Mouse (Mus musculus): ENCODE results near the gene Ppp1r21. TPM values are rescaled to one million over a fixed set of nuclear protein-coding genes. Genes with fewer than 3 reads are reported as not detected.

Ppp1r21 gene
- polyA plus RNA-seq, 1 experiment from 2014 or later: 8.0 TPM

- H3K9me3 ChIP-seq (replicated peaks): no peaks in the 10 kb centered on the region
- H3K36me3 ChIP-seq: no peaks in the 10 kb centered on the region
- H3K4me3 ChIP-seq (replicated peaks): no peak overlapping the region
- no peak overlapping the region for H3K4me2 ChIP-seq
- no peaks in the 10 kb centered on the region for H3K27me3 ChIP-seq
- no peak overlapping the region for H3K9ac ChIP-seq
- ATAC-seq (ENCODE audit: low read depth): peak; percentile 46; the same call in 1 of the 2 replicates
- WGBS (ENCODE audit: insufficient replicate concordance): 40% methylated on average over 10 of the region's 10 CpGs
- no peak for DNase-seq
- H3K27ac ChIP-seq: peak overlapping the region; percentile 58
- no peaks in the 10 kb centered on the region for H3K4me1 ChIP-seq (replicated peaks)
These were observed 98.9 kb downstream of the Ppp1r21 start for GRCm38 (mm10) chr17:88628676-88629380.

GRCm38 (mm10) chr17:88629381-88629759 lies 99.5 kb downstream of the Ppp1r21 start:
- Histone ChIP-seq H3K4me2 (no peak overlapping the region), H3K36me3 (no peaks in the 10 kb centered on the region), H3K27ac (peak overlapping the region; percentile 58), H3K4me3 (replicated peaks) (no peak overlapping the region), H3K9me3 (replicated peaks) (no peaks in the 10 kb centered on the region), H3K9ac (no peak overlapping the region), H3K27me3 (no peaks in the 10 kb centered on the region), H3K4me1 (replicated peaks) (no peaks in the 10 kb centered on the region)
- no peak for DNase-seq
- ATAC-seq (ENCODE audit: low read depth): 0 out of 2 replicates have a peak, but pooled peaks have one; percentile 16
- 39% methylated on average over 4 of the region's 4 CpGs for WGBS (ENCODE audit: insufficient replicate concordance)

GRCm38 (mm10) chr17:88629931-88630553 lies 100.1 kb downstream of the Ppp1r21 start:
- Histone ChIP-seq H3K36me3 (no peaks in the 10 kb centered on the region), H3K4me3 (replicated peaks) (no peak overlapping the region), H3K27me3 (no peaks in the 10 kb centered on the region), H3K9ac (no peak overlapping the region), H3K27ac (peak overlapping the region; percentile 58; the same call in 1 of the 2 replicates), H3K9me3 (replicated peaks) (no peaks in the 10 kb centered on the region), H3K4me2 (no peak overlapping the region), H3K4me1 (replicated peaks) (no peaks in the 10 kb centered on the region)
- DNase-seq: no peak
- 53% methylated on average over 11 of the region's 11 CpGs for WGBS (ENCODE audit: insufficient replicate concordance)
- no peak for ATAC-seq (ENCODE audit: low read depth)

- whole genome bisulfite sequencing (ENCODE audit: insufficient replicate concordance): 68% methylated on average over 3 of the region's 3 CpGs
- DNase-seq (no peak), ATAC-seq (ENCODE audit: low read depth) (no peak)
- Histone ChIP-seq H3K4me2 (no peak overlapping the region), H3K9ac (no peak overlapping the region), H3K4me1 (replicated peaks) (no peaks in the 10 kb centered on the region), H3K9me3 (replicated peaks) (no peaks in the 10 kb centered on the region), H3K27me3 (no peaks in the 10 kb centered on the region), H3K27ac (no peak overlapping the region), H3K4me3 (replicated peaks) (no peak overlapping the region), H3K36me3 (no peaks in the 10 kb centered on the region)
These were observed 100.6 kb downstream of the Ppp1r21 start for GRCm38 (mm10) chr17:88630554-88630948.

- Histone ChIP-seq H3K9me3 (replicated peaks) (no peaks in the 10 kb centered on the region), H3K27ac (no peak overlapping the region), H3K4me3 (replicated peaks) (no peak overlapping the region), H3K9ac (no peak overlapping the region), H3K27me3 (no peaks in the 10 kb centered on the region), H3K4me2 (no peak overlapping the region), H3K36me3 (peaks cover 6% of the 10 kb centered on the region), H3K4me1 (replicated peaks) (no peaks in the 10 kb centered on the region)
- 64% methylated on average over 3 of the region's 3 CpGs for WGBS (ENCODE audit: insufficient replicate concordance)
- DNase-seq (no peak), ATAC-seq (ENCODE audit: low read depth) (no peak)
These were observed 102.7 kb downstream of the Ppp1r21 start for GRCm38 (mm10) chr17:88632631-88633030.

GRCm38 (mm10) chr17:88636076-88636475 lies 106.2 kb downstream of the Ppp1r21 start:
- no peak for ATAC-seq (ENCODE audit: low read depth)
- Histone ChIP-seq H3K36me3 (peaks cover 6% of the 10 kb centered on the region), H3K4me3 (replicated peaks) (no peak overlapping the region), H3K27me3 (no peaks in the 10 kb centered on the region), H3K4me1 (replicated peaks) (no peaks in the 10 kb centered on the region), H3K9ac (no peak overlapping the region), H3K9me3 (replicated peaks) (no peaks in the 10 kb centered on the region), H3K27ac (no peak overlapping the region), H3K4me2 (no peak overlapping the region)
- WGBS (ENCODE audit: insufficient replicate concordance): 78% methylated on average over 14 of the region's 14 CpGs
- DNase-seq: no peak

GRCm38 (mm10) chr17:88636587-88636986 lies 106.7 kb downstream of the Ppp1r21 start:
- Histone ChIP-seq H3K4me3 (replicated peaks) (no peak overlapping the region), H3K4me2 (no peak overlapping the region), H3K4me1 (replicated peaks) (no peaks in the 10 kb centered on the region), H3K27ac (no peak overlapping the region), H3K27me3 (no peaks in the 10 kb centered on the region), H3K36me3 (peaks cover 6% of the 10 kb centered on the region), H3K9ac (no peak overlapping the region), H3K9me3 (replicated peaks) (no peaks in the 10 kb centered on the region)
- DNase-seq (no peak), ATAC-seq (ENCODE audit: low read depth) (no peak)
- 72% methylated on average over 12 of the region's 12 CpGs for WGBS (ENCODE audit: insufficient replicate concordance)

Other genes with a start within 250 kb of the Ppp1r21 start
- 12.0 and 15.4 TPM in 2 replicates for gene Foxn2, start 89.4 kb upstream of the Ppp1r21 start, polyA plus RNA-seq (2015; fragmentation: Nextera tagmentation; extraction: Ambion mirVana)
- gene Ston1, start 67.6 kb downstream of the Ppp1r21 start, polyA plus RNA-seq (2015; fragmentation: Nextera tagmentation; extraction: Ambion mirVana): 0.98 and 1.0 TPM in 2 replicates
- gene Gtf2a1l, start 138.5 kb downstream of the Ppp1r21 start, polyA plus RNA-seq (2015; fragmentation: Nextera tagmentation; extraction: Ambion mirVana): not detected in 2 replicates